Mouse (Mus musculus): Measurements from ENCODE around the gene Wdr24. TPM values are rescaled to one million over a fixed set of nuclear protein-coding genes. Genes with fewer than 3 reads are reported as not detected.
"Not testable (repeated sequence)": the region's sequence is repeated elsewhere in the genome, so short reads cannot be mapped to it uniquely, and the experiment has no call there.

Gene Wdr24
- polyA plus RNA-seq, 1 experiment = 18.0 TPM

- Histone ChIP-seq H3K4me2 (ENCODE audit: low read depth) (peak overlapping the region; percentile 99), H3K4me3 (peak overlapping the region; percentile 34), H3K36me3 (ENCODE audit: control insufficient read depth, insufficient read depth) (no peaks in the 10 kb centered on the region), H3K27me3 (ENCODE audit: control insufficient read depth, insufficient read depth, insufficient read length) (no peaks in the 10 kb centered on the region), H3K79me2 (ENCODE audit: control insufficient read depth, insufficient read depth) (no peaks in the 10 kb centered on the region), H3ac (ENCODE audit: control insufficient read depth, insufficient read length) (peak overlapping the region; percentile 25)
- TF ChIP-seq MAX (IDR thresholded peaks at IDR 0.05; ENCODE audit: low read depth) = no peak
- no peak for TF ChIP-seq TCF12 (IDR thresholded peaks at IDR 0.05; ENCODE audit: insufficient read depth, poor library complexity, severe bottlenecking)
- TF ChIP-seq USF1 (IDR thresholded peaks at IDR 0.05; ENCODE audit: low read depth) = no peak
- TF ChIP-seq SRF (IDR thresholded peaks at IDR 0.05; ENCODE audit: control insufficient read depth, insufficient read length, low read depth) = no peak
- peak in 1 of 3 experiments; percentile 52 for TF ChIP-seq MYOD1 (IDR thresholded peaks at IDR 0.05; ENCODE audit: control insufficient read depth in 1 of 3, insufficient read length in 2 of 3, low read depth in 2 of 3)
- TF ChIP-seq TCF3 (IDR thresholded peaks at IDR 0.05; ENCODE audit: insufficient read length, low read depth) = no peak
- peak in 2 of 3 experiments; percentile 34 to 67 for TF ChIP-seq MYOG (IDR thresholded peaks at IDR 0.05; ENCODE audit: control insufficient read depth in 1 of 3, insufficient read depth in 1 of 3, insufficient read length in 2 of 3, low read depth in 2 of 3)
- no peak for TF ChIP-seq CEBPB (IDR thresholded peaks at IDR 0.05; ENCODE audit: insufficient read depth, poor library complexity, severe bottlenecking)
- no peak for TF ChIP-seq REST (IDR thresholded peaks at IDR 0.05; ENCODE audit: insufficient read depth, insufficient read length)
- TF ChIP-seq E2F4 (IDR thresholded peaks at IDR 0.05; ENCODE audit: insufficient read depth) = no peak
- no peak for TF ChIP-seq POLR2AphosphoS2 (IDR thresholded peaks at IDR 0.05; ENCODE audit: insufficient read length, low read depth)
- TF ChIP-seq POLR2A (IDR thresholded peaks at IDR 0.05; ENCODE audit: insufficient read length, low read depth) = no peak
These were observed 44.6 kb downstream of the Wdr24 start for GRCm38 (mm10) chr17:25867836-25868600.

GRCm38 (mm10) chr17:25868601-25869191, 45.3 kb downstream of the Wdr24 start, which contains the start of gene Mcrip2:
Mcrip2 (minus strand) TSS chr17:25868764.
- Histone ChIP-seq H3K27me3 (ENCODE audit: control insufficient read depth, insufficient read depth, insufficient read length) (no peaks in the 10 kb centered on the region), H3K79me2 (ENCODE audit: control insufficient read depth, insufficient read depth) (no peaks in the 10 kb centered on the region), H3ac (ENCODE audit: control insufficient read depth, insufficient read length) (peak within 1 kb of the TSS; percentile 25), H3K4me2 (ENCODE audit: low read depth) (peak within 1 kb of the TSS; percentile 99), H3K36me3 (ENCODE audit: control insufficient read depth, insufficient read depth) (no peaks in the 10 kb centered on the region), H3K4me3 (peak within 1 kb of the TSS; percentile 34)
- TF ChIP-seq POLR2A (IDR thresholded peaks at IDR 0.05; ENCODE audit: insufficient read length, low read depth) (peak; percentile 69), POLR2AphosphoS2 (IDR thresholded peaks at IDR 0.05; ENCODE audit: insufficient read length, low read depth) (peak; percentile 63), USF1 (IDR thresholded peaks at IDR 0.05; ENCODE audit: low read depth) (no peak)

GRCm38 (mm10) chr17:25869498-25869897, 46.1 kb downstream of the Wdr24 start:
- H3K36me3 ChIP-seq (ENCODE audit: control insufficient read depth, insufficient read depth) = no peaks in the 10 kb centered on the region
- TF ChIP-seq REST (IDR thresholded peaks at IDR 0.05; ENCODE audit: insufficient read depth, insufficient read length) = no peak
- no peak for TF ChIP-seq E2F4 (IDR thresholded peaks at IDR 0.05; ENCODE audit: insufficient read depth)
- TF ChIP-seq CEBPB (IDR thresholded peaks at IDR 0.05; ENCODE audit: insufficient read depth, poor library complexity, severe bottlenecking) = no peak
- TF ChIP-seq POLR2AphosphoS2 (IDR thresholded peaks at IDR 0.05; ENCODE audit: insufficient read length, low read depth) = no peak
- TF ChIP-seq MAX (IDR thresholded peaks at IDR 0.05; ENCODE audit: low read depth) = no peak
- TF ChIP-seq TCF3 (IDR thresholded peaks at IDR 0.05; ENCODE audit: insufficient read length, low read depth) = no peak
- TF ChIP-seq MYOG (IDR thresholded peaks at IDR 0.05; ENCODE audit: control insufficient read depth in 1 of 3, insufficient read depth in 1 of 3, insufficient read length in 2 of 3, low read depth in 2 of 3) = no peak
- no peak for TF ChIP-seq MYOD1 (IDR thresholded peaks at IDR 0.05; ENCODE audit: control insufficient read depth in 1 of 3, insufficient read length in 2 of 3, low read depth in 2 of 3)
- no peak for TF ChIP-seq TCF12 (IDR thresholded peaks at IDR 0.05; ENCODE audit: insufficient read depth, poor library complexity, severe bottlenecking)
- no peak for TF ChIP-seq SRF (IDR thresholded peaks at IDR 0.05; ENCODE audit: control insufficient read depth, insufficient read length, low read depth)
- H3ac ChIP-seq (ENCODE audit: control insufficient read depth, insufficient read length) = no peak overlapping the region
- no peaks in the 10 kb centered on the region for H3K79me2 ChIP-seq (ENCODE audit: control insufficient read depth, insufficient read depth)
- H3K4me3 ChIP-seq = no peak overlapping the region
- H3K4me2 ChIP-seq (ENCODE audit: low read depth) = no peak overlapping the region
- no peaks in the 10 kb centered on the region for H3K27me3 ChIP-seq (ENCODE audit: control insufficient read depth, insufficient read depth, insufficient read length)

- Histone ChIP-seq H3K27me3 (ENCODE audit: control insufficient read depth, insufficient read depth, insufficient read length) (no peaks in the 10 kb centered on the region), H3K4me2 (ENCODE audit: low read depth) (no peak overlapping the region)
- TF ChIP-seq POLR2A (IDR thresholded peaks at IDR 0.05; ENCODE audit: insufficient read length, low read depth) (no peak), USF1 (IDR thresholded peaks at IDR 0.05; ENCODE audit: low read depth) (no peak), MYOG (IDR thresholded peaks at IDR 0.05; ENCODE audit: control insufficient read depth in 1 of 3, insufficient read depth in 1 of 3, insufficient read length in 2 of 3, low read depth in 2 of 3) (no peak), REST (IDR thresholded peaks at IDR 0.05; ENCODE audit: insufficient read depth, insufficient read length) (no peak)
These were observed 46.5 kb downstream of the Wdr24 start for GRCm38 (mm10) chr17:25869954-25870353.

DNA sequence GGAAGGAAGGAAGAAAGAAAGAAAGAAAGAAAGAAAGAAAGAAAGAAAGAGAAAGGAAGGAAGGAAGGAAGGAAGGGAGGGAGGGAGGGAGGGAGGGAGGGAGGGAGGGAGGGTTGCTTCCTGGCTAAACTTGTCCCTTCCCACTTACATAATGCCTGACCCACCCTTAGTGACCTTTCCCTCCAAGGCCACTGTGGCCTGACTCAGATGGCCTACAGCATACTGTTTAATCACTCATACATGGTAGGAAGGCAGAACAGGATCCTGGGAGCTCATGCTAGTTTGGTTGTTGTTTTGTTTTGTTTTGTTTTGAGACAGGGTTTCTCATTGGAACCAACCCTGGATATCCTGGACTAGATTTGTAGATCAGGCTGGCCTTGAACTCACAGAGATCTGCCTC, 48.1 kb downstream of the Wdr24 start:
- H3K36me3 ChIP-seq (ENCODE audit: control insufficient read depth, insufficient read depth); H3K4me2 ChIP-seq (ENCODE audit: low read depth); H3K27me3 ChIP-seq (ENCODE audit: control insufficient read depth, insufficient read depth, insufficient read length); H3ac ChIP-seq (ENCODE audit: control insufficient read depth, insufficient read length); H3K4me3 ChIP-seq; H3K79me2 ChIP-seq (ENCODE audit: control insufficient read depth, insufficient read depth): not testable (repeated sequence)

More at GRCm38 (mm10) chr17:25869954-25870353, 46.5 kb downstream of the Wdr24 start:
- Histone ChIP-seq H3K36me3 (ENCODE audit: control insufficient read depth, insufficient read depth) (no peaks in the 10 kb centered on the region), H3ac (ENCODE audit: control insufficient read depth, insufficient read length) (no peak overlapping the region), H3K79me2 (ENCODE audit: control insufficient read depth, insufficient read depth) (no peaks in the 10 kb centered on the region), H3K4me3 (no peak overlapping the region)
